Mouse (Mus musculus): Measurements from ENCODE around the gene Ephb4. TPM values are rescaled to one million over a fixed set of nuclear protein-coding genes. Genes with fewer than 3 reads are reported as not detected.

Gene Ephb4
- polyA plus RNA-seq, 1 experiment from 2014 or later, result 9.0 TPM

DNA sequence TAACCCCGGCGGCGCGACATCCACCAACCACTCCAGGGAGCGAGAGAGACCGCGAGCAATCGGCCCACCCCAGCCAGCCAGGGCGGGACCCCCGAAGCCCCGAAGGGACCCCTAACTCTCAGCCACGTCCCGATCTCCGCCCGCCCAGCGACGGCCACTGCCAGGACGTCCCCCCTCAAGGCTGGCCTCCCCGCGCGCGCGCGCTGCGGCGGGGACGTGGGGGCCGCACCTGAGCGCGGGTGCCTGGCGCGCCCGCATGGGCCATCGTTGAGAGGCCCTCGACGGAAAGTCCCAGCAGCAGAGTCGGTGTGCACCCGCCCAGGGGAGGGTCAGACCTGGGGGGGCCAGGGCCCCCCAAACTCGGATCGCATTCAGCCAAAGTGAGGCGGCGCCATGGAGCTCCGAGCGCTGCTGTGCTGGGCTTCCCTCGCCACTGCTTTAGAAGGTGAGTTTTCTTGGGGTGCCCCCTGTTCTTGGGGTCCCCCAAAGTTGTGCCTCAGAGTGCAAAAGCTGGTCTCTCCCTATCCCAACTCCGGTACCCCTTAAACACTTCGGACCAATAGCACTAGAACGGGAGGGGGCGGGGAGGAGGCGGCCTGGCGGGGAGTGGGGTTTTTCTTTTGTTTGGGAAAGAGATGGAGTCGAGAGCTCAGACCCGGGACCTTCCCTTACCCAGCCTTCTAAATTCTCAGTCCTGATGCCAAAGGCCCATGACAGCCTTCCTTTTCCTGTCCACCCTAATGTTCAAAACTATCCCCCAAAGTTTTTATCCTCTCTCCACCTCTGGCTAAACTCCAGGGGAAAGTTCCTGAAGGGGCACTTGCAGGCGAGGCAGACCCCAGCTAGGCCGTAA, 522 bp downstream of the Ephb4 start:
- ATAC-seq (ENCODE audit: low FRiP score) (peak; percentile 69; the same call in 1 of the 2 replicates), DNase-seq (ENCODE audit: low spot score) (peak; percentile 28)
- Histone ChIP-seq H3K9me3 (ENCODE audit: control insufficient read depth, low read length) (no peaks in the 10 kb centered on the region), H3K4me1 (replicated peaks; ENCODE audit: control insufficient read depth, insufficient read depth, low read length) (peaks cover 19% of the 10 kb centered on the region), H3K9ac (peak overlapping the region; percentile 69), H3K4me2 (replicated peaks) (peak overlapping the region; percentile 95), H3K4me3 (replicated peaks; ENCODE audit: low read length) (peak overlapping the region; percentile 61), H3K36me3 (replicated peaks; ENCODE audit: control insufficient read depth, insufficient read depth) (no peaks in the 10 kb centered on the region; the same call in none of the 2 replicates), H3K27me3 (ENCODE audit: control insufficient read depth, insufficient read depth, low read length) (peaks cover 19% of the 10 kb centered on the region), H3K27ac (peak overlapping the region; percentile 47; the same call in 1 of the 2 replicates)
- under 1% methylated on average over 55 of the region's 55 CpGs for WGBS

DNA sequence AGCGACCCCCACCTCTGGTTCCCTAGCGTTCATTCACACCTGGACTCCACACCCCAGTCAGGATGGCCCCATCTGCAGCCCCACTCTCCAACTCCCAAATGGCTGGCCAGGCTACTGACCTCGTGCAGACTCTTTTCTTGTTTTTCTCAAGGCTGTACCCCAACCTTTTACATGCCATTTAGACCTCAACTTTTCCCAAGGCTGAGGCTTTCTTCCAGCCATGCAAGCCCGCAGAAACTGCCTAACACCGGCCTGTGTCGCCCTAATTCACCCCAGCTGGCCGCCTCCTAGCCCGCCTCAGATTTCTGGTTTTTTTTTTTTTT, 1.1 kb downstream of the Ephb4 start:
- H3K36me3 ChIP-seq (replicated peaks; ENCODE audit: control insufficient read depth, insufficient read depth), result peaks cover 4% of the 10 kb centered on the region
- H3K27ac ChIP-seq, result 0 out of 2 replicates have a peak overlapping the region, but pooled peaks have one; percentile 43
- peak overlapping the region; percentile 69 for H3K9ac ChIP-seq
- under 1% methylated on average over 8 of the region's 8 CpGs for WGBS
- peaks cover 19% of the 10 kb centered on the region for H3K27me3 ChIP-seq (ENCODE audit: control insufficient read depth, insufficient read depth, low read length)
- DNase-seq (ENCODE audit: low spot score) (no peak), ATAC-seq (ENCODE audit: low FRiP score) (no peak)
- peak overlapping the region; percentile 61 for H3K4me3 ChIP-seq (replicated peaks; ENCODE audit: low read length)
- peak overlapping the region; percentile 95 for H3K4me2 ChIP-seq (replicated peaks)
- no peaks in the 10 kb centered on the region for H3K9me3 ChIP-seq (ENCODE audit: control insufficient read depth, low read length)
- peaks cover 19% of the 10 kb centered on the region for H3K4me1 ChIP-seq (replicated peaks; ENCODE audit: control insufficient read depth, insufficient read depth, low read length)

DNA sequence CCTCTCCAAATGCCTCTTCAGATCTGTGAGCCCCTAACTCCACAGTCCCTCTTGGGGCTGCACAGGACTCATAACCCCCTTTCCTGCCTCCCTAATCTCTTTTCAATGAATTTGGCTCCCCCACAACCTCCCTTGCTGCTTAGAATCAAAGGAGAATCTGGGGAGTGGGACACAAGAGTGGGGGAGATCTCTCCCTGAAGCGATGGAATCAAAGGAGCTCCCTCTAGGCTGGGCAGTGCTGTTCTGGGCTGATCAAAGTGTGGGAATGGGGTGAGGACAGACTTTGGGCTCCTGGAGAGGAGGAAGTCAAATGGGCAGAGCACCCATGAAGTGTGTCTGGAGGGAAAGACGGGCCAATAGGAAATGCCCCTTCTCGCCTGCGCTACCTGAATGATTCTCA, 1.5 kb downstream of the Ephb4 start:
- peaks cover 6% of the 10 kb centered on the region for H3K36me3 ChIP-seq (replicated peaks; ENCODE audit: control insufficient read depth, insufficient read depth)
- peaks cover 19% of the 10 kb centered on the region for H3K27me3 ChIP-seq (ENCODE audit: control insufficient read depth, insufficient read depth, low read length)
- peak overlapping the region; percentile 95 for H3K4me2 ChIP-seq (replicated peaks)
- ATAC-seq (ENCODE audit: low FRiP score) (no peak), DNase-seq (ENCODE audit: low spot score) (no peak)
- H3K9me3 ChIP-seq (ENCODE audit: control insufficient read depth, low read length), result no peaks in the 10 kb centered on the region
- WGBS, result 10% methylated on average over 4 of the region's 4 CpGs
- peaks cover 19% of the 10 kb centered on the region for H3K4me1 ChIP-seq (replicated peaks; ENCODE audit: control insufficient read depth, insufficient read depth, low read length)
- peak overlapping the region; percentile 61 for H3K4me3 ChIP-seq (replicated peaks; ENCODE audit: low read length)
- no peak overlapping the region for H3K27ac ChIP-seq
- H3K9ac ChIP-seq, result peak overlapping the region; percentile 69

DNA sequence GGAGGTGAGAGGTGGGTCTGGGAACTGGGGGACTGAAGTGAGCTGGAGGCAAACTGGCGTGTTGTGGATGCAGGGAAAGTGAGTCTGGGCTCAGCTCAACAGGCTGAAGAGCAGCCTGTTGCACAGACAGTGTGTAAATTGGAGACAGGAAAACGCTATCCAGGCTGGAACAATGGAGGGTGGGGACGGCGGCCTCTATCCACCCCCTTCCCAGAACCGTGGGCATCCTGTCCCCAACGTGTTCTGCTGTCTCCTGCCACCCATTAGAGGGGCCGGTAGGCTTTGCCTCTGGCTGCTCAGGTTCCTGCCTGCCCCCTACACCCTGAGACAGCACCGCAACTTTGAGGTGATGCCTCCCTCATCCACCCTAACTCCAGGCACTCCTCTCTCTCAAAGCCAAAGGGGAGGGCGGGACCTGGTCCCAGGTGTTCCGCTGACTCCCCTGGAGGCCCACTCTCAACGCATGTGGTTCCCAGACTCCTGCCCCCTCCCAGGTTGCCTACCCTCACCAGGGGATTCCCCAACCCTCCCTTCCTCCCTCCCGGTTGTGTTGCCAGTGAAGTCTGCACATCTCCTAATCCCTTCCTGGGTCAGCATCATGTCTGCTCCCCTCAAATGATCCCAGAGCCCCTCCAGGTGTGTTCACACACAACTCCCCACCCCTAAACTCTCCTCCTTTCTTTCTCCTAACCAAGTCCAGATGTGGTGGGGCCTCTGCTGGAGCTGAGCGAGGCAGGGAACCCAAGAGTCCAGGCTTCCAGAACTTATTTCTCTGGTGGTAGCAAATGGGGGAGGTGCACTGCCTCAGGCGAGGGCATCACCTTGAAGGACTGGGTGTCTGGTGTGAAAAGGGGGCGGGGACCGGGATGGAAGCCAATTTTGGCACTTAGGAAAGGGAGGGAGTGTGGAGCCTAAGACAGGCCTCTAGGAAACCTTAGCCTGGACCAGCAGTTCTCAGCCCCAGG, 2.4 kb downstream of the Ephb4 start:
- ATAC-seq (ENCODE audit: low FRiP score) (no peak), DNase-seq (ENCODE audit: low spot score) (no peak)
- Histone ChIP-seq H3K27ac (no peak overlapping the region), H3K9me3 (ENCODE audit: control insufficient read depth, low read length) (no peaks in the 10 kb centered on the region), H3K27me3 (ENCODE audit: control insufficient read depth, insufficient read depth, low read length) (peaks cover 19% of the 10 kb centered on the region), H3K9ac (peak overlapping the region; percentile 29; the same call in 1 of the 2 replicates), H3K4me2 (replicated peaks) (peak overlapping the region; percentile 95), H3K36me3 (replicated peaks; ENCODE audit: control insufficient read depth, insufficient read depth) (peaks cover 6% of the 10 kb centered on the region), H3K4me3 (replicated peaks; ENCODE audit: low read length) (peak overlapping the region; percentile 61), H3K4me1 (replicated peaks; ENCODE audit: control insufficient read depth, insufficient read depth, low read length) (peaks cover 19% of the 10 kb centered on the region)
- 20% methylated on average over 16 of the region's 16 CpGs for WGBS

GRCm38 (mm10) chr5:137354091-137354490, 4.2 kb downstream of the Ephb4 start:
- peaks cover 9% of the 10 kb centered on the region; the same call in 1 of the 2 replicates for H3K4me1 ChIP-seq (replicated peaks; ENCODE audit: control insufficient read depth, insufficient read depth, low read length)
- no peak overlapping the region for H3K27ac ChIP-seq
- H3K9ac ChIP-seq, result no peak overlapping the region
- DNase-seq (ENCODE audit: low spot score) (no peak), ATAC-seq (ENCODE audit: low FRiP score) (no peak)
- H3K4me2 ChIP-seq (replicated peaks), result no peak overlapping the region
- H3K4me3 ChIP-seq (replicated peaks; ENCODE audit: low read length), result no peak overlapping the region
- H3K9me3 ChIP-seq (ENCODE audit: control insufficient read depth, low read length), result no peaks in the 10 kb centered on the region
- H3K27me3 ChIP-seq (ENCODE audit: control insufficient read depth, insufficient read depth, low read length), result peaks cover 17% of the 10 kb centered on the region
- WGBS, result 93% methylated on average over 17 of the region's 17 CpGs
- peaks cover 6% of the 10 kb centered on the region for H3K36me3 ChIP-seq (replicated peaks; ENCODE audit: control insufficient read depth, insufficient read depth)

DNA sequence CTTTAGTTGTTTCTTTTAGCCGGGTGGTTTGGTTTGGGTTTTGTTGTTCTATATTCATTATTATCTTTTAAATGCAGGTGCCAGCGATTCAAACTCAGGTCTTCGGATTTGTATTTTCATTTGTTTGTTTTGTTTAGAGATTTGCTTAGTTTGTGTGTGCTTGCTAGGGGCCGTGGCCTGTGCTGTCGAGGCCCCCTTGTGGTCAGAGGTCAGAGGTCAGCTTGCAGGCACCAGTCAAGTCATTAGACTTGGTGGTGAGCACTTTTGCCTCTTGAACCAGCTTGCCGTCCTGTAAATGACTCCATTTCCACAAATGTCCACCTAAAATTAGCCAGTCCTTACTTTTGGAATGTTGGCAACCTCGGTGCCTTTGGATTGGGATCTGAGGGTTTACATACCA, 8.5 kb downstream of the Ephb4 start:
- WGBS, result 47% methylated on average over 7 of the region's 7 CpGs
- H3K4me2 ChIP-seq (replicated peaks), result no peak overlapping the region
- no peak overlapping the region for H3K9ac ChIP-seq
- ATAC-seq (ENCODE audit: low FRiP score) (no peak), DNase-seq (ENCODE audit: low spot score) (no peak)
- H3K36me3 ChIP-seq (replicated peaks; ENCODE audit: control insufficient read depth, insufficient read depth), result peaks cover 21% of the 10 kb centered on the region
- H3K4me3 ChIP-seq (replicated peaks; ENCODE audit: low read length), result no peak overlapping the region
- H3K4me1 ChIP-seq (replicated peaks; ENCODE audit: control insufficient read depth, insufficient read depth, low read length), result no peaks in the 10 kb centered on the region
- H3K9me3 ChIP-seq (ENCODE audit: control insufficient read depth, low read length), result no peaks in the 10 kb centered on the region
- H3K27ac ChIP-seq, result no peak overlapping the region
- no peaks in the 10 kb centered on the region for H3K27me3 ChIP-seq (ENCODE audit: control insufficient read depth, insufficient read depth, low read length)

GRCm38 (mm10) chr5:137369665-137370064, 19.8 kb downstream of the Ephb4 start:
- Histone ChIP-seq H3K9me3 (ENCODE audit: control insufficient read depth, low read length) (no peaks in the 10 kb centered on the region), H3K4me3 (replicated peaks; ENCODE audit: low read length) (no peak overlapping the region), H3K27ac (no peak overlapping the region), H3K4me1 (replicated peaks; ENCODE audit: control insufficient read depth, insufficient read depth, low read length) (no peaks in the 10 kb centered on the region), H3K9ac (no peak overlapping the region), H3K36me3 (replicated peaks; ENCODE audit: control insufficient read depth, insufficient read depth) (peaks cover 32% of the 10 kb centered on the region), H3K27me3 (ENCODE audit: control insufficient read depth, insufficient read depth, low read length) (no peaks in the 10 kb centered on the region), H3K4me2 (replicated peaks) (no peak overlapping the region)
- 95% methylated on average over 10 of the region's 11 CpGs for WGBS
- no peak for DNase-seq (ENCODE audit: low spot score)
- ATAC-seq (ENCODE audit: low FRiP score), result no peak

GRCm38 (mm10) chr5:137373371-137373950, 23.6 kb downstream of the Ephb4 start:
- no peak for ATAC-seq (ENCODE audit: low FRiP score)
- no peak for DNase-seq (ENCODE audit: low spot score)
- Histone ChIP-seq H3K27me3 (ENCODE audit: control insufficient read depth, insufficient read depth, low read length) (no peaks in the 10 kb centered on the region), H3K4me3 (replicated peaks; ENCODE audit: low read length) (no peak overlapping the region), H3K27ac (no peak overlapping the region), H3K9me3 (ENCODE audit: control insufficient read depth, low read length) (no peaks in the 10 kb centered on the region), H3K4me2 (replicated peaks) (no peak overlapping the region), H3K4me1 (replicated peaks; ENCODE audit: control insufficient read depth, insufficient read depth, low read length) (no peaks in the 10 kb centered on the region; the same call in 1 of the 2 replicates), H3K9ac (no peak overlapping the region), H3K36me3 (replicated peaks; ENCODE audit: control insufficient read depth, insufficient read depth) (peaks cover 23% of the 10 kb centered on the region)
- 89% methylated on average over 12 of the region's 12 CpGs for WGBS

All from hindbrain, embryonic 14.5 days (tissue).